Mouse (Mus musculus) hindbrain, embryonic 15.5 days (tissue): ENCODE results near the gene Akt2. TPM values are rescaled to one million over a fixed set of nuclear protein-coding genes. Genes with fewer than 3 reads are reported as not detected.

Source experiments
- ATAC-seq: fragments of 200-750 bp; cut with Nextera tagmentation; 2 replicates; pipeline ENCODE4 v1.8.0; 2017; ENCODE audit warnings: low read depth, moderate number of reproducible peaks, moderate TSS enrichment; ENCODE audit not compliant: low FRiP score
- H3K27ac ChIP-seq: fragments of 300-500 bp; sonication (generic); replicated peaks from 2 replicates; pipeline ENCODE4 v1.5.1; 2015; ENCODE audit warnings: mild to moderate bottlenecking, inconsistent platforms
- H3K27me3 ChIP-seq: fragments of 300-500 bp; sonication (generic); 2 replicates; pipeline ENCODE4 v1.6.1; 2015; ENCODE audit warnings: control low read depth, inconsistent platforms
- H3K36me3 ChIP-seq: fragments of 300-500 bp; sonication (generic); 2 replicates; pipeline ENCODE4 v1.6.1; 2015; ENCODE audit warnings: control low read depth, inconsistent platforms
- H3K4me1 ChIP-seq: fragments of 300-500 bp; sonication (generic); replicated peaks from 2 replicates; pipeline ENCODE4 v1.6.1; 2015; ENCODE audit warnings: control low read depth, inconsistent platforms
- H3K4me2 ChIP-seq: fragments of 300-500 bp; sonication (generic); 2 replicates; pipeline ENCODE4 v1.6.1; 2015; ENCODE audit warnings: moderate library complexity, mild to moderate bottlenecking, inconsistent platforms
- H3K4me3 ChIP-seq: fragments of 300-500 bp; sonication (generic); 2 replicates; pipeline ENCODE4 v1.5.1; 2015; ENCODE audit warnings: mild to moderate bottlenecking, inconsistent platforms
- H3K9ac ChIP-seq: fragments of 300-500 bp; sonication (generic); 2 replicates; pipeline ENCODE4 v1.6.1; 2015; ENCODE audit warnings: inconsistent platforms
- H3K9me3 ChIP-seq: fragments of 300-500 bp; sonication (generic); 2 replicates; pipeline ENCODE4 v1.6.1; 2016; ENCODE audit warnings: control low read depth, inconsistent platforms
- WGBS: fragments of 180-500 bp; shearing (Covaris S2); methylation state at CpG from one replicate; pipeline ENCODE4 v1.1.7; 2015; 5-methylcytosine and 5-hydroxymethylcytosine counted together
- polyA plus RNA-seq: library from polyadenylated mRNA; unstranded; fragments of >200 nt; fragmentation: Nextera tagmentation; extraction: Ambion mirVana; gene quantifications from 2 replicates; pipeline ENCODE4 v1.2.1, GENCODE M21; 2015

The Akt2 gene
- polyA plus RNA-seq, 1 experiment from 2014 or later = 74.2 TPM

DNA sequence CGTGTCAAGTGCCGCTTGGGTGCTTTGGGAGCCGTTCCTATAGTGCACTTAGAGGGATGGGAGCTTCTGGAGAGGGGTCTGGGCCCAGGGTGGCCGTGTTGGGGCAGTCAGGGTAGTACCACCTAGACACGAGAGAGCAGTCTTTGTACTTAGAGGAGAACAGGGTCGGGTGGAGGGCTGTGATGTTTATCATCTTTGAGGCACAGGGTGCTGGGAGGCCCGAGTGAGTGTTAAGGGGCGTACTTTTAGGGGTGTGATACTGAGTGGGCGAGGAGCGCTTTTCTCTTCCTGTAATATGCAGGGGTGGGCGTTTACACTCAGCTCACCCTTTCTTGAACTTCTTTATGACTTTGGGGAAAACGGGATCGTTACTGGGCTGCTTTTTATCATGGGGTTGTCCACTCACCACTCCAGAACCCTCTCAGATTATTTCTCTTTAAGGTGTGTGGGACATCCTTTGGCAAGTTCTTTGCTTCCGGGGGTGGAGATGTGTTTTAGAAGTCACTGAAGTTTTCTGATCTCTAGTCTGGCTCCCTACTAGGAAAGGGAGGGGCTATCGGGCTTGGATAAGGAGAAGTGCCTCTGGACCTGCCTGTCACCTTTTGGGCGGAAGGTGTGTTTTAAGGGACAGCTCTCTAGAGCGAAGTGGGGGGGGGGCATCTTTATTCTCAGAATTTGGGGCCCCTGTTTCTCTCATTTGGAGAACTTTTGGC, 1.0 kb downstream of the Akt2 start:
- peak overlapping the region; percentile 77 for H3K4me2 ChIP-seq
- no peaks in the 10 kb centered on the region for H3K27me3 ChIP-seq
- WGBS = 3% methylated on average over 17 of the region's 17 CpGs
- no peaks in the 10 kb centered on the region for H3K36me3 ChIP-seq
- H3K4me3 ChIP-seq = peak overlapping the region; percentile 85
- peak; percentile 73 for ATAC-seq
- no peaks in the 10 kb centered on the region for H3K9me3 ChIP-seq
- peak overlapping the region; percentile 88 for H3K9ac ChIP-seq
- H3K4me1 ChIP-seq = peaks cover 35% of the 10 kb centered on the region
- H3K27ac ChIP-seq = peak overlapping the region; percentile 100

DNA sequence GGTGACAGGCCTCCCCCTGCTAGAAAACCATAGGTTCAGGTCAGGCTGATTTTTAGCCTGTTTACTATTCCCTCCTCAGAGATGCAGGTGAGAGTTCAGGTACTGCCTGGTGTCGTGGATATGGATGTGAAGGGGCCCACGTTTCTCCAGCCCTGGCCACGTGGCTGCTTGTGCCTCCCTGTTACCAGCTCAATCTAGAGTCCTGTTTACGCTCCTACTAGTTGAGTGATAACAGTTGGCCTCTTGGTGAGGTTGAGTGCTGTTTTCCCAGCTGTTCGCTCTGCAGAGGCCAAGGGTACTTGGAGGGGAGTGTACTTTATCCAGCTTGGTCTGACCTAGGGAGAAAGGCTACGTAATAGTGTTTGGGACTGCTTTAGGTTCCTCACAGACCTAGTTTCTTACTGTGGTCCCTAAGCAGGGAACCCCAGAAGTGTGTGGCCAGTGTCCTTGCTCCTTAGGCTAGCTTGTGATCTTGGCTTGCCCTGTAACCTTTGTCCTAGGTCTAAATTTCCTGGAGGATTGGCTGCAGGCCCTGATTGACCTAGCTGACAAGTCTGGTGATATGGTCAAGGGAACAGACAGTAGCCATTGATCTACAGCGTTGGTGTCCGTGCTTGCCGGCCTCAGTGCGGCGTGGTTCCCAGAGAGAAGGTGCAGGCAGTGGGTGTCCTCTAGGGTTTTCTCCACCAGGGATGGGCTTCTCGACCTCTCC, 1.7 kb downstream of the Akt2 start:
- ATAC-seq = no peak
- peak overlapping the region; percentile 88 for H3K9ac ChIP-seq
- no peaks in the 10 kb centered on the region for H3K27me3 ChIP-seq
- 68% methylated on average over 12 of the region's 12 CpGs for WGBS
- H3K9me3 ChIP-seq = no peaks in the 10 kb centered on the region
- H3K4me1 ChIP-seq = peaks cover 42% of the 10 kb centered on the region
- H3K36me3 ChIP-seq = no peaks in the 10 kb centered on the region
- H3K4me2 ChIP-seq = peak overlapping the region; percentile 77
- peak overlapping the region; percentile 85 for H3K4me3 ChIP-seq
- peak overlapping the region; percentile 100 for H3K27ac ChIP-seq

DNA sequence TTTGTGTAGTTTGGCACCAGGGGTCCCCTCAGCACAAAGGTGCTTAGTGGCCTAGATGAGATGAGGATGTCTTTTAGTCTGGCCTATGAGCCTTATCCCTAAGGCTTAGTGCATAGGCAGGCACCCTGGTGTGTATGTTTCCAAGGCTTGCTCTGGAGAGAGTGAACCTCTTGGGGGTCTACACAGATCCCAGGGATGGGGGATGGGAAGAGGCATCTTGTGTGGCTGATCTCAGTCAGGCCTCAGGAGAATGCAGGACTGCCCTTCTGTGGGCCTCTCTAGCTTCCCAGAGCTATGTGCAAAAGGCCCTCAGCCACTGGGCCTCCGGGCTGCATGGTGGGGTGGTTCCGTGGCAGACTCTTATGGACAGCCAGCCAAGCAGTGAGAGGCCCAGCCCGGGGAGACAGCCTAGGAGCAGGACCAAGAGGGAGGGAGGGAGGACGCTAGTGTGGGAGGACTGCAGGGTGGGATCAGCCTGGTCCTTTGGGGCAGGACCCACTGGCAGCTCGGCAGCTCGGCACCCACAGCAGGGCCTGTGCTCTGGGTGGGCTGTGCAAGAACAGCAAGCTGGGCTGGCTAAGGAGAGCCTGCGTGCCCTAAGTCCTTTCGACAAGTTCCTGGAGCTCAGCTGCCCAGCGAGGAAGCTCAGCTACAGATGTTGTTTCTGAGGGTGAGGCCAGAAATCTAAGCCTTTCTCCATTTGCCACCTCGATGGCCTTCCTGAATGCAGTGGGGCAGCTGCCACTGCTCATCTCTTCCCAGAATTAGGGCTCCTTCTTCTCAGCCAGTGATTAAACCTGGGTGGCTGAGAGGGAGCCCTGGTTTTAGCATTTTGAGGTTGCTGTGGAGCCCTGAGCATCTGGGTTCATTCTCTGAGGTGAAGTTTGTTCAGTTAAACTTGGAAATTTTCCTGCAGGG, 5.5 kb downstream of the Akt2 start:
- Histone ChIP-seq H3K36me3 (no peaks in the 10 kb centered on the region), H3K4me2 (0 out of 2 replicates have a peak overlapping the region, but pooled peaks have one; percentile 10), H3K4me1 (peaks cover 62% of the 10 kb centered on the region), H3K9me3 (no peaks in the 10 kb centered on the region), H3K4me3 (no peak overlapping the region), H3K27me3 (no peaks in the 10 kb centered on the region), H3K27ac (peak overlapping the region; percentile 62), H3K9ac (no peak overlapping the region)
- ATAC-seq = no peak
- 54% methylated on average over 10 of the region's 10 CpGs for WGBS

DNA sequence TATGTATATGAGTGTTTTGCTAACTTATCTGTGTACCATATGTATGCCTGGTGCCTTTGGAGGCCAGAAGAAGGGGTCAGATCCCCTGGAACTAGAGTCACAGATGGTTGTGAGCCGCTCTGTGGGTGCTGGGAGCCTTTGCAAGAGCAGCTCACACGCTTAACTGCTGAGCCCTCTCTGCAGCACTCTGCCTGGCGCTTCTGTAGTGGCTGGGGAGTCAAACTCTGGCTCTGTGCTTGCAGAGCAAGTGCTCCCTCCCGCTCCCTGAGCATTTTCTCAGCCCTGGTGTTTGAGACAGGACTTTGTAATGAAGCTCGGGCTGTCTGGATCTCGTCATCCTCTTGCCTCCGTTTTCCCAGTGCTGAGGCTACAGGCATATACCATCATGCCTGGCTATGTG, 6.7 kb downstream of the Akt2 start:
- Histone ChIP-seq H3K4me1 (peaks cover 57% of the 10 kb centered on the region), H3K9ac (no peak overlapping the region), H3K4me3 (no peak overlapping the region), H3K4me2 (no peak overlapping the region), H3K27ac (no peak overlapping the region), H3K27me3 (no peaks in the 10 kb centered on the region), H3K9me3 (no peaks in the 10 kb centered on the region), H3K36me3 (no peaks in the 10 kb centered on the region)
- WGBS = 80% methylated on average over 7 of the region's 7 CpGs
- ATAC-seq = no peak

DNA sequence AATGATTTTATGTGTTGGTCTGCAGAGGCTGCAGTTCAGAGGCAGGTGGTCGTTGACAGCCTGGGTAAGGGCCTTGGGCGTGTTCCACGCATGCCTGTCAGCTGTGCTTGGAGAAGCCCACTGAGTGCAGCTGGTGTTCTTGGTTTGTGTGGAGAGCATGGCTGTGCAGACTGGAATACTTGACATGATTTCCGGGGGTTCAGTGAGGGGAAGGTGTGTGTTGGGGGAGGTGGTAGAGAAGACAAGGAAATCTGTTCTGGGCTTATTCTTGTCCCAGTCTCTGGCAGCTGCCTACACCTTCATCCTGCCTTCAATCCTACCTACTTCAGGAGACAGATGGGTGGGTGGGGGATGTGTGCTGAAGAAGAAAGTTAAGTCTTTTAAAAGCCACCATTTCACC, 10.3 kb downstream of the Akt2 start:
- no peaks in the 10 kb centered on the region for H3K9me3 ChIP-seq
- H3K9ac ChIP-seq = no peak overlapping the region
- H3K4me2 ChIP-seq = no peak overlapping the region
- no peak for ATAC-seq
- no peak overlapping the region for H3K4me3 ChIP-seq
- peak overlapping the region; percentile 38 for H3K27ac ChIP-seq
- H3K4me1 ChIP-seq = peaks cover 66% of the 10 kb centered on the region
- no peaks in the 10 kb centered on the region for H3K27me3 ChIP-seq
- H3K36me3 ChIP-seq = no peaks in the 10 kb centered on the region
- WGBS = 54% methylated on average over 4 of the region's 4 CpGs

DNA sequence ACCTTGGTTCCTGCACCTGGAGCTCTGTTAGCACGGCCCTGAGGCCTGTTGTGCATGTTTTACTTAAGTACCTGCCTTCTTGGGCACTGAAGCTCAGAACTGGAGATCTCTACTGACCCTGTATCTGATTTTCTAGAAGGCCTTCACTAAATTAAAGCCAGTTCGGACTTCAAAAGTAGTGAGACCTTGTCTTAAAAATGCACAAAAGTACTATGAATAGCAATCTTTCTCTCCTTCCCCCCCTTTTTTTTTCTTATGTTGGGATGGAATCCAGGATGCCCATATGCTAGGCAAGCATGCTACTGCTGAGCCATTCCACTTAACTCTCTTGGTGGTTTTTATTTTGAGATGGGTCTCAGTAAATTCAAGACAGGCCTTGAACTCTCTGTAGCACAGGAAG, 10.8 kb downstream of the Akt2 start:
- Histone ChIP-seq H3K4me3 (no peak overlapping the region), H3K36me3 (no peaks in the 10 kb centered on the region), H3K27ac (0 out of 2 replicates have a peak overlapping the region, but pooled peaks have one; percentile 38), H3K4me1 (peaks cover 66% of the 10 kb centered on the region), H3K9me3 (no peaks in the 10 kb centered on the region), H3K4me2 (no peak overlapping the region), H3K27me3 (no peaks in the 10 kb centered on the region), H3K9ac (no peak overlapping the region)
- WGBS = 82% methylated on average over 2 of the region's 2 CpGs
- no peak for ATAC-seq

DNA sequence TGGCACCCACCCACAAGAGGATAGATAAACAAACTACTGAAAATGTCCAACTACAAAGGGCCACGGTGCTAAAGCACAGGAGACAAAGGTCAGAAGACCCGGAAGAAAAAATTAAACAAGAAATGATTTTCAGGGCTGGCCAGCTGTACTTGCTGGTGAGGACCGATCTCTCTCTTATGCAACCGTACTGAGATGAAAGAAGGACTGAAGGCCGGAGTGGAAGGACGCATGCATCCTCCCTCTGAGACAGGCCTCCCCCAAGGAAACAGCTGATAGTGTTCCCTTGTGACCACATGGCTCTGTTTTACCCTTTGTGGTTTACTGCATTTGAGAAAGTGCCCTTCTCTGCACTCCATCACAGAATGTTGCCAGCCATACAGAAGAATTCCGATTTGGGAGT, 11.5 kb downstream of the Akt2 start:
- Histone ChIP-seq H3K9ac (no peak overlapping the region), H3K4me2 (no peak overlapping the region), H3K36me3 (no peaks in the 10 kb centered on the region), H3K9me3 (no peaks in the 10 kb centered on the region), H3K4me1 (peaks cover 66% of the 10 kb centered on the region), H3K27ac (no peak overlapping the region), H3K4me3 (no peak overlapping the region), H3K27me3 (no peaks in the 10 kb centered on the region)
- 83% methylated on average over 7 of the region's 7 CpGs for WGBS
- no peak for ATAC-seq

DNA sequence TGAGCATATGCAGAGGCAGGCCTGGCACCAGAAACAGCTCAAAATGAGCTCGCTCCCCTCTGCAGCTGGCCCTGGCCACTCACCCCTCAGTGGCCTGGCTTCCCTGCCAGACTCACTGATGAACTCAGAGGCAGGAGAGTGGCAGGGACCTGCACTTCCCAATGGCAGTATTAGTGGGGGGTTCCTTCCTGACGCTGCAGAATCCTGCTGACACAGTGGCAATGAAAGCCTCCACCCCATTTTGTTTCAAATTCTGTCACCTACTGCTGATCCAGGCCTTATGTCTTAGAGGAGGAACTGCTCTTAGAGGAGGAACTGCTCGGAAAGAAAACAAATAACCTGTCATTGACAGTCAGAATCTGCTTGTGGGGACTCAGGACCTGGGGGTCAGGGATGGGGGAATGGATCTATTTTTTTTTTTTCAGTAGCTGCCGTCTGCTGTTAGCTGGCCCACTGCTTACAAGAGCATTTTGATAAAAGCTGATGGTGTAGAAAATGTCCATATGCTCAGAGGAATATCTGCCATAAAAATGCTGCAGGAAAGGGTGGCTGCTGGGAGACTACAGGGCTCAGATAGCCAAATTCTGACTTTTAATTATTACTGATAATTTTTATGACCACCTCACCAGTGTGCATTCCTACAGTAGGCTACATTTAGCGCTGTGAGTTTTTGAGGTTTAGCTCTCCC, 13.5 kb downstream of the Akt2 start:
- Histone ChIP-seq H3K9ac (no peak overlapping the region; the same call in 1 of the 2 replicates), H3K4me1 (peaks cover 66% of the 10 kb centered on the region), H3K27ac (peak overlapping the region; percentile 79), H3K4me3 (no peak overlapping the region), H3K36me3 (peaks cover 12% of the 10 kb centered on the region; the same call in 1 of the 2 replicates), H3K9me3 (no peaks in the 10 kb centered on the region), H3K4me2 (no peak overlapping the region; the same call in 1 of the 2 replicates), H3K27me3 (no peaks in the 10 kb centered on the region)
- WGBS = 36% methylated on average over 5 of the region's 5 CpGs
- no peak for ATAC-seq

DNA sequence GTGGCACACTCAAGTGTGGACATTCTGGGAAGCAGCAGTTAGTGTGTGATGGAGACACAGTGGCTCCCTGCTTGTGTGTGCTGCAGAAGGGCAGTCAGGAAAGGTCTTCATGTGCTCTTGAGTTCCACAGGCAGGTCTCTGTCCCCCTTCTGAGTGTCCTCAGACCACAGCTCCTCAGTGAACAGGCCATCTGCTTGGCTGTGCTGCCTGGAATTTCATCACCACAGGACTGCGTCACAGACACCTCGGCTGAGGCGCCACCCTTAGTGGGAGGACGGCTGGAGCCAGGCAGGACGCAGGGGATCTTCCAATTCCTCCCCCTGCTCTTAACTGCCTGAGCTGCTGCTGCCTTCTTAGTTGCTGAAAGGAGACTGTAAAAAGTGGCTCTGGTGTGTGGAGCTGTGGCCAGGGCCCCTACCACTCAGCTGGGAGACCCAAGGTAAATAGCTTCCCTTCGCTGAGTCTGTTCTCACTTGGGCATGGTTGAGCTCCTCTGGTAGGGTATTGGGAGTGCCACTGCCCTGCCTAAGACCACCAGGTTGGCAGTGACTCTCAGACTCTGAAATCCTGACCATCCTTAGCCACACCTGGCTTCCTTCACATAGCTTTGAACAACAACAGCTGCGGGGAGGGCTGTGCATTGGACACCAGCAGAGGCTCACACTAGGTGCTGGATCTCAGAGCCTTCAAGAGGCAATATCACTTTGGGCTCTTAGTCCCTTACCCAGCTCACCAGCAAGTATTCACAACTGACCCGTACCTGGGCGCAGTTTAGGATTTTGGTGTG, 14.3 kb downstream of the Akt2 start:
- Histone ChIP-seq H3K27me3 (no peaks in the 10 kb centered on the region), H3K4me3 (no peak overlapping the region), H3K9ac (no peak overlapping the region), H3K4me2 (no peak overlapping the region), H3K4me1 (peaks cover 60% of the 10 kb centered on the region), H3K27ac (peak overlapping the region; percentile 79), H3K36me3 (peaks cover 14% of the 10 kb centered on the region; the same call in 1 of the 2 replicates), H3K9me3 (no peaks in the 10 kb centered on the region)
- WGBS = 69% methylated on average over 9 of the region's 9 CpGs
- ATAC-seq = peak; percentile 10; the same call in 1 of the 2 replicates

DNA sequence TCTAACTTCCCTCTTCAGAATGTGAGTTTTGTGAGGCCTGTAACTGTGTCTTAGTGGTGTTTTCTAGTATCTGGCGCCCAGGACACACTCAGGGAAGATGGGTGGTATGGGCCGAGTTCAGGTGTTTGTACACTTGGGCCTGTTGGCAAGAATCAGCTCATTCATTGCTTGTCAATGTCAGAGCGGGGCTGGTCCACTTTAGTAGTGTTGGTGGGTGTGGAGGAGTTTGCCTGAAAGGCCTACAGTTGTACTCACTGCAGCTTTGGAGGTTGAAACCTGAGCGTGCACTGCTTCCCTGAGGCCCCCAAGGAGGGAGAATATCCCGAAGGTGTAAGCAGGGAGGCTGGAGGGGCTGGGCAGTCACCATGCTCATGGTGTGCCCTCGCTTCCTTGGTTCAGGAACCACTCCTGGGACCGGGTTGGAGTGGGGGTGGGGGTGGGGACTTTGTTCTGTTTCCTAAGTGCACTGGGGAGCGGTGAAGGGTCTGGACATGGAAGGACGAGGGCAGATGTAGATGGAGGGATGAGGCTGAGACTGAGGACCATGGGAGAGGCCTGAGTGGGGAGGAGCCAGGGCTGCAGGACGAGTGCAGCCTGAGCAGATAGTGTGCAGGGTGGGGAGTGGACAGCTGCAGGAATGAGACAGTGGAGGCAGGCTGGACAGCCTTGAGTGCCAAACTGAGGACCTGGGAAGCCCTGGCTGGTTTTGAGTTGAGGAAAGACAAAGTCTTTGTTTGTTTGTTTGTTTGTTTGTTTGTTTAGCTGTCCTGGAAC, 15.3 kb downstream of the Akt2 start:
- Histone ChIP-seq H3K36me3 (peaks cover 14% of the 10 kb centered on the region; the same call in 1 of the 2 replicates), H3K9ac (no peak overlapping the region), H3K4me1 (peaks cover 52% of the 10 kb centered on the region), H3K27ac (peak overlapping the region; percentile 62; the same call in 1 of the 2 replicates), H3K4me2 (no peak overlapping the region), H3K4me3 (no peak overlapping the region), H3K9me3 (no peaks in the 10 kb centered on the region), H3K27me3 (no peaks in the 10 kb centered on the region)
- WGBS = 63% methylated on average over 10 of the region's 10 CpGs
- ATAC-seq = no peak
